Mouse (Mus musculus): Measurements from ENCODE around the gene Fcrls.

GRCm38 (mm10) chr3:87249571-87249970 lies 14.0 kb downstream of the Fcrls start:
- no peak for TF ChIP-seq GATA1 (IDR thresholded peaks at IDR 0.05; ENCODE audit: borderline replicate concordance, low read length)
- TF ChIP-seq FLI1 (IDR thresholded peaks at IDR 0.05; ENCODE audit: low read length): no peak
